Mouse (Mus musculus): ENCODE data around the gene Tfip11. TPM values are rescaled to one million over a fixed set of nuclear protein-coding genes. Genes with fewer than 3 reads are reported as not detected.

Tfip11 gene
- polyA plus RNA-seq, 1 experiment: 26.4 TPM

GRCm38 (mm10) chr5:112371933-112372332, 45.8 kb downstream of the Tfip11 start:
- Histone ChIP-seq H3K4me3 (ENCODE audit: insufficient read depth, low read length) (no peak overlapping the region), H3K27ac (ENCODE audit: insufficient read depth, low read depth, low read length) (no peak overlapping the region), H3K4me1 (ENCODE audit: control insufficient read depth, insufficient read depth, low read length) (no peaks in the 10 kb centered on the region)
- TF ChIP-seq POLR2A (IDR thresholded peaks at IDR 0.05; ENCODE audit: borderline replicate concordance, low read depth, low read length) (no peak), CTCF (IDR thresholded peaks at IDR 0.05; ENCODE audit: low read depth, low read length) (no peak)

DNA sequence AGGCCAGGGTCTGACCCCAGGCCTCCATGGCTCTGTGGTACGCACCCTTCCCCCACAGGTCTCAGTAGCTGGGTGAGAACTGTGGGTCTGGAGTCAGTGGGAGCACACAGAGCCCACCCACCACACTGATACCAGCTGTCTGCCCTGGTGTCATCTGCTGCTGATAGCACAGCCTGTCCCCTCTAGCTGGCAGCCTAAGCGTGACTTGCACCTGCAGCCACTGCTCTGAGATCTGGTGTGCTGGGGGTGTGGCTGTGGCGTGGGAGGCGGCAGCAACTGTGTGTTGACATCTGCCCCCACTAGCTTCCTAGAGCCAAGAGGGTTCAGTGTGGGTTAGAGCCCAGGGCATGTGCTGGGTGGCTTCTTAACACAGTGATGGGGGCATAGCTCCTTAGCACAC, 50.0 kb downstream of the Tfip11 start:
- no peak overlapping the region for H3K27ac ChIP-seq (ENCODE audit: insufficient read depth, low read depth, low read length)
- H3K4me1 ChIP-seq (ENCODE audit: control insufficient read depth, insufficient read depth, low read length): no peaks in the 10 kb centered on the region
- no peak overlapping the region for H3K4me3 ChIP-seq (ENCODE audit: insufficient read depth, low read length)
- TF ChIP-seq POLR2A (IDR thresholded peaks at IDR 0.05; ENCODE audit: borderline replicate concordance, low read depth, low read length) (no peak), CTCF (IDR thresholded peaks at IDR 0.05; ENCODE audit: low read depth, low read length) (no peak)

GRCm38 (mm10) chr5:112377380-112377779, 51.2 kb downstream of the Tfip11 start:
- no peaks in the 10 kb centered on the region for H3K4me1 ChIP-seq (ENCODE audit: control insufficient read depth, insufficient read depth, low read length)
- H3K4me3 ChIP-seq (ENCODE audit: insufficient read depth, low read length): no peak overlapping the region
- no peak overlapping the region for H3K27ac ChIP-seq (ENCODE audit: insufficient read depth, low read depth, low read length)
- TF ChIP-seq POLR2A (IDR thresholded peaks at IDR 0.05; ENCODE audit: borderline replicate concordance, low read depth, low read length) (no peak), CTCF (IDR thresholded peaks at IDR 0.05; ENCODE audit: low read depth, low read length) (no peak)

- no peaks in the 10 kb centered on the region for H3K4me1 ChIP-seq (ENCODE audit: control insufficient read depth, insufficient read depth, low read length)
- TF ChIP-seq CTCF (IDR thresholded peaks at IDR 0.05; ENCODE audit: low read depth, low read length): no peak
- no peak for TF ChIP-seq POLR2A (IDR thresholded peaks at IDR 0.05; ENCODE audit: borderline replicate concordance, low read depth, low read length)
- H3K4me3 ChIP-seq (ENCODE audit: insufficient read depth, low read length): no peak overlapping the region
- H3K27ac ChIP-seq (ENCODE audit: insufficient read depth, low read depth, low read length): no peak overlapping the region
Observed at GRCm38 (mm10) chr5:112378716-112379115, 52.6 kb downstream of the Tfip11 start.

GRCm38 (mm10) chr5:112381154-112381553, 55.0 kb downstream of the Tfip11 start:
- TF ChIP-seq CTCF (IDR thresholded peaks at IDR 0.05; ENCODE audit: low read depth, low read length) (no peak), POLR2A (IDR thresholded peaks at IDR 0.05; ENCODE audit: borderline replicate concordance, low read depth, low read length) (no peak)
- H3K27ac ChIP-seq (ENCODE audit: insufficient read depth, low read depth, low read length): no peak overlapping the region
- H3K4me3 ChIP-seq (ENCODE audit: insufficient read depth, low read length): no peak overlapping the region
- H3K4me1 ChIP-seq (ENCODE audit: control insufficient read depth, insufficient read depth, low read length): no peaks in the 10 kb centered on the region

DNA sequence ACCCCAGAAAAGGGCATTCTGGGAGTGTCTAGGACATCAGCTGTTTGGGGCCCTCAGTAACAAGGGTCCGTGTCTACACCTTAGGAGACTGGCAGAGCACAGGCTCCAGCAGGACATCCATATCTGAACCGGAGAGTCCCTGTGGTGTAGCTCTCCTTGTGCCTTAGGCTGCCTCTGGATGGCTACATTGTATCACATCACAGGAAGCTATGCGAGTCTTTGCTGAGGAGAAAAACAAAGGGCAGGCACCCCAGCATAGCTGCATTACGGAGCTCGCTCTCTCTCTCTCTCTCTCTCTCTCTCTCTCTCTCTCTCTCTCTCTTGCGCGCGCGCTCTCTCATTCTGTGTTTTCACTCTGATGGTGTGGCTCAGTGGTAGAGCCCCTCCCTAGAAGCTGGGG, 55.9 kb downstream of the Tfip11 start:
- Histone ChIP-seq H3K4me3 (ENCODE audit: insufficient read depth, low read length) (no peak overlapping the region), H3K27ac (ENCODE audit: insufficient read depth, low read depth, low read length) (no peak overlapping the region), H3K4me1 (ENCODE audit: control insufficient read depth, insufficient read depth, low read length) (no peaks in the 10 kb centered on the region)
- TF ChIP-seq CTCF (IDR thresholded peaks at IDR 0.05; ENCODE audit: low read depth, low read length) (no peak), POLR2A (IDR thresholded peaks at IDR 0.05; ENCODE audit: borderline replicate concordance, low read depth, low read length) (no peak)

DNA sequence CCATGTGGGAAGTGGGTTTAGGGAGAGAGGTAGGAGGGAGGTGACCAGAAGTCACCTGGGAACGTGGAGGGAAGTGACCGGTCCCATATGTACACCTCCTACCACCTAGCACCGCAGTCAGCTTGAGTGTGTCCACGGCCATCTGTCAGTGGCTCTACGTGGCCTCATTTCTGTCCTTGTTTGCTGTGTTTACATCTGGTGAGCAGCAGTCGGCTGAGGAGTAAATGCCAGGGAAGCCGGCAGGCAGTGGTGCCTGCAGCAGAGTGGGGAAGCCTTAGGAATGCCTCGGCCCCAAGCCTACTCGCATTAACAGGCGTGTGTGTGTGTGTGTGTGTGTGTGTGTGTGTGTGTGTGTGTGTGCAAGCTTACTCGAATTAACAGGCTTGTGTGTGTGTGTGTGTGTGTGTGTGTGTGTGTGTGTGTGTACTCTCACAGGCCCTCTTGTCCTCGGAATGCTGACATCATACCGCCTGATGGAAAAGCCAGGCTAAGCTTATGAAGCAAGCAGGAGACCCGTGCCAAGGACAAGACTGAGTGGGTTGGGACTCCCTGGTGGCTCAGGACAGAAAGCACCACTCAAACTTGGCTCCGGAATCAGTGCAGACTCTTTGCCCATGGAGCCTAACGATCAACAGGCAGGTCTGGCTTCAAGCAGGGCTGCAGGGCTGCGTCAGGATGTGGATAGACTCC, 56.6 kb downstream of the Tfip11 start:
- H3K27ac ChIP-seq (ENCODE audit: insufficient read depth, low read depth, low read length): no peak overlapping the region
- no peak overlapping the region for H3K4me3 ChIP-seq (ENCODE audit: insufficient read depth, low read length)
- H3K4me1 ChIP-seq (ENCODE audit: control insufficient read depth, insufficient read depth, low read length): no peaks in the 10 kb centered on the region
- TF ChIP-seq CTCF (IDR thresholded peaks at IDR 0.05; ENCODE audit: low read depth, low read length) (no peak), POLR2A (IDR thresholded peaks at IDR 0.05; ENCODE audit: borderline replicate concordance, low read depth, low read length) (no peak)

- no peak overlapping the region for H3K27ac ChIP-seq (ENCODE audit: insufficient read depth, low read depth, low read length)
- no peak overlapping the region for H3K4me3 ChIP-seq (ENCODE audit: insufficient read depth, low read length)
- no peaks in the 10 kb centered on the region for H3K4me1 ChIP-seq (ENCODE audit: control insufficient read depth, insufficient read depth, low read length)
- TF ChIP-seq POLR2A (IDR thresholded peaks at IDR 0.05; ENCODE audit: borderline replicate concordance, low read depth, low read length): no peak
- no peak for TF ChIP-seq CTCF (IDR thresholded peaks at IDR 0.05; ENCODE audit: low read depth, low read length)
Observed at GRCm38 (mm10) chr5:112384805-112385472, 58.8 kb downstream of the Tfip11 start.

DNA sequence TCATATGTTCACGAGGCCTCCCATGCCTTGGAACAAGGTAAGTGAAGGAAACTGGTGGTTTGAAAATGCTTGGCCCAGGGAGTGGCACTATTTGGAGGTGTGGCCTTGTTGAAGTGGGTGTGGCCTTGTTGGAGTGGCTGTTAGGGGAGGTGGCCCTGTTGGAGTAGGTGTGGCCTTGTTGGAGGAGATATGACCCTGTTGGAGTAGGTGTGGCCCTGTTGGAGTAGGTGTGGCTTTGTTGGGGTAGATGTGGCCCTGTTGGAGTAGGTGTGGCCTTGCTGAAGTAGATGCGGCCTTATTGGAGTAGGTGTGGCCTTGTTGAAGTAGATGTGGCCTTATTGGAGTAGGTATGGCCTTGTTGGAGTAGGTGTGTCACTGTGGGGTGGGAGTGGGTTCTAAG, 59.8 kb downstream of the Tfip11 start:
- no peak for TF ChIP-seq POLR2A (IDR thresholded peaks at IDR 0.05; ENCODE audit: borderline replicate concordance, low read depth, low read length)
- no peak for TF ChIP-seq CTCF (IDR thresholded peaks at IDR 0.05; ENCODE audit: low read depth, low read length)
- Histone ChIP-seq H3K27ac (ENCODE audit: insufficient read depth, low read depth, low read length) (no peak overlapping the region), H3K4me3 (ENCODE audit: insufficient read depth, low read length) (no peak overlapping the region), H3K4me1 (ENCODE audit: control insufficient read depth, insufficient read depth, low read length) (no peaks in the 10 kb centered on the region)

Other genes starting within 250 kb of the Tfip11 start
- 3.0 and 4.7 TPM in 2 replicates for gene Cryba4, start 73.8 kb upstream of the Tfip11 start, polyA plus RNA-seq (2012; ENCODE audit: insufficient read depth, insufficient read length, missing spikeins)
- not detected in 2 replicates for gene Crybb1, start 70.5 kb upstream of the Tfip11 start, polyA plus RNA-seq (2012; ENCODE audit: insufficient read depth, insufficient read length, missing spikeins)
- gene Tpst2, start 49.7 kb upstream of the Tfip11 start, polyA plus RNA-seq (2012; ENCODE audit: insufficient read depth, insufficient read length, missing spikeins): 42.1 and 50.1 TPM in 2 replicates
- gene Srrd, start 16.7 kb downstream of the Tfip11 start, polyA plus RNA-seq (2012; ENCODE audit: insufficient read depth, insufficient read length, missing spikeins): 32.3 and 37.4 TPM in 2 replicates
- 22.7 and 24.3 TPM in 2 replicates for gene Hps4, start 16.7 kb downstream of the Tfip11 start, polyA plus RNA-seq (2012; ENCODE audit: insufficient read depth, insufficient read length, missing spikeins)
- not detected in 2 replicates for gene Gm6583, start 29.7 kb downstream of the Tfip11 start, polyA plus RNA-seq (2012; ENCODE audit: insufficient read depth, insufficient read length, missing spikeins)
- gene Asphd2, start 68.5 kb downstream of the Tfip11 start, polyA plus RNA-seq (2012; ENCODE audit: insufficient read depth, insufficient read length, missing spikeins): not detected in 2 replicates
- not detected in 2 replicates for gene Gm6588, start 123.1 kb downstream of the Tfip11 start, polyA plus RNA-seq (2012; ENCODE audit: insufficient read depth, insufficient read length, missing spikeins)